Mouse (Mus musculus): ENCODE results near the gene Rasgef1a. TPM values are rescaled to one million over a fixed set of nuclear protein-coding genes. Genes with fewer than 3 reads are reported as not detected.

Rasgef1a gene
- polyA plus RNA-seq (2012; rRNA removed; ENCODE audit: low replicate concordance) = 0.09 and 0.11 TPM in 2 replicates

DNA sequence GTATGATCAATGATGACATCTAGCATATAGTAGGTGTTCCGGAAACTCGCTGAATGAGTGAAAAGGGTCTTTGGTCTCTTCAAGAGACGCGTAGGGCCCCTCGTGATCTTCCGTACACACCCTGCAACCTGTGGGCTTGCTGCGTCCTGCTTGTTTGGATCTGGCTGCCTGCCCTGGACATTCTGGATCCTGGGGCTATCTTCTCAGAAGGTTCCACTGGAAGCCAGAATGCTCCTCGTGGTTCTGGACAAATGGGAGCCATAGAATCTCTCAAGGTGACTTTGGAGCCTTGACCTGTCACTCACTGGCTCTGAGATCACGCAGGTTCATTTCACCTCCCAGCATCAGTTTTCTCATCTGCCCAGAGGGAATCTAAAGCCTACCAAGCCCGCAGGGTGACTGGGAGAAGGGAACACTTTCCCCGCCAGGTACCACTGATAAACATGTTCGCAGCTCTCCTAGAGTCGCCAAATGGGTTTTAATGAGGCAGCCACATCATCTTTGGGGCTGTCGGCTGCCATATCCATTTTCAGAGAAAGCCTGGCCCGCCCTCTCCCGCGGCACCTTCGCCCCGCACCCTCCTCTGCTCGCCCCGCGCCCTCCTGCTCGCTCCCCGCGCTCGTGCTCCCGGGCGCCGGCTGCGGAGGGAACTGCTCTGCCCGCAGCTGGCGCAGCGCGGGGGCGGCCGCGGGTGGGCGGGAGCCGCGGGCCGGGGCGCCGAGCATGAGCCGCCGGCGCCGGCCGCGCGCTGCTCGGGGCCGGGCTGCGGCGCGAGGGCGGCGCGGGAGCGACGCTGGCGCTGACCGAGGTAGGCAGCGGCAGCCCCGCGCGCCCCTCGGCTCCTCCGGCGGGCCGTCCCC is at the start of gene Rasgef1a:
Rasgef1a (plus strand) TSS at position 683 of the 860 bp plus-strand sequence.

GRCm38 (mm10) chr6:118138731-118139709 is 127.8 kb downstream of the Rasgef1a start, which contains the start of gene Csgalnact2:
Csgalnact2 (minus strand) TSS chr6:118139140.

Other genes starting within 250 kb of the Rasgef1a start
- gene Zfp637, start 170.3 kb upstream of the Rasgef1a start, polyA plus RNA-seq (2012; rRNA removed; ENCODE audit: low replicate concordance) = 8.5 and 10.1 TPM in 2 replicates
- gene Zfp239, start 149.3 kb upstream of the Rasgef1a start, polyA plus RNA-seq (2012; rRNA removed; ENCODE audit: low replicate concordance) = 2.6 and 3.8 TPM in 2 replicates
- gene Hnrnpf, start 111.1 kb upstream of the Rasgef1a start, polyA plus RNA-seq (2012; rRNA removed; ENCODE audit: low replicate concordance) = 56.0 and 58.9 TPM in 2 replicates
- gene Fxyd4, start 73.7 kb upstream of the Rasgef1a start, polyA plus RNA-seq (2012; rRNA removed; ENCODE audit: low replicate concordance) = not detected in 2 replicates
- gene Csgalnact2, start 127.7 kb downstream of the Rasgef1a start, polyA plus RNA-seq (2012; rRNA removed; ENCODE audit: low replicate concordance) = 0.14 and 0.23 TPM in 2 replicates
- gene Ret, start 186.3 kb downstream of the Rasgef1a start, polyA plus RNA-seq (2012; rRNA removed; ENCODE audit: low replicate concordance) = 2.2 and 4.2 TPM in 2 replicates